Mouse (Mus musculus): ENCODE results near the gene Tns1. TPM values are rescaled to one million over a fixed set of nuclear protein-coding genes. Genes with fewer than 3 reads are reported as not detected.

Tns1 gene
- total RNA-seq, 2 experiments from 2014 or later, result 25.3 to 62.1 TPM

DNA sequence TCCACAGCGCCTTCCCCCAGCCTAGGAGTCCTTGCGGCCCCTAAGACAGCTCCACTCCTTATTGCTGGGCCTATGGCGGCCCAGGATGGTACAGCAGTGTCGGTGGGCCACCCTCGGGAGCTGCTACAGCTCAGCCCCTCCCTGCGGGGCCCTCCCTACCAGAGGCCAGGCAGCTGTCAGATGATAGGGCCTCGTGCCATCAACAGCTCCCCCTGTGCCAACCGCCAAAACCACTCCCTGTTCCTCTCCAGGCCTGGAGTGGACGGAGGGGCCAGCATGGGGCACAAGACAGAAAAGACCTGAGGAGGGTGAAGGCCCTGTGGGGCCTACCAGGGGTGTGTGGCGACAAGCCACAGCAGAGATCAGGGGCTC lies 122.8 kb downstream of the Tns1 start:
- ATAC-seq (replicated peaks; ENCODE audit: low FRiP score, low TSS enrichment, poor library complexity, severe bottlenecking), result peak; percentile 88

DNA sequence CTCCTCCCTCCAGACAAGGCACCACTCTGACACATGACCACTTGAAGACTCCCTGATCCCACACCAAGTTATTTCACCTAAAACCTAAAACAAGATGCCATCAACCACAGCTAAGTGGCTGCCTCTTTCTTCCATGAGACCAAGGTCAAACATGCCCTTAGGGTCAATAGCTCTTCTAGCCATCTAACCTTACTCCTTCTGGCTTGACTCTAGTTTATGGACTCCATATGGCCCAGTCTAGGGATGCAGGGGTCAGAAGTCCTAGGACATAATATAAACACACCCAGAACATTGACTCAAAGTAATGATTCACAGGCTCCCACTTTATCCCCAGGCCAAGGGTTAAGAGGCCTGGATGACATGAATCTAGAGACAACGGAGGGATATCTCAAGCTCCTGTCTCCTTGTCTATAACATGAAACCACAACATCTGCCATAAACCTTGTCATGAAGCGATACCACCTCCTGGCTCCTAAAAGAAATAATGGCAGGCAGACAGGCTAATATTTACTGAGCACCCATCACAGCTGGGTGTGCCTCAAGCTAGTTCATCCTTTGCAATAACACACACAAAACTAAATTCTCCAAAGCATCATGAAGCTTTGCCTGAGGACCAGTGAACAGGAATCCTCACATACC lies 123.3 kb downstream of the Tns1 start:
- ATAC-seq (replicated peaks; ENCODE audit: low FRiP score, low TSS enrichment, poor library complexity, severe bottlenecking), result peak; percentile 46

DNA sequence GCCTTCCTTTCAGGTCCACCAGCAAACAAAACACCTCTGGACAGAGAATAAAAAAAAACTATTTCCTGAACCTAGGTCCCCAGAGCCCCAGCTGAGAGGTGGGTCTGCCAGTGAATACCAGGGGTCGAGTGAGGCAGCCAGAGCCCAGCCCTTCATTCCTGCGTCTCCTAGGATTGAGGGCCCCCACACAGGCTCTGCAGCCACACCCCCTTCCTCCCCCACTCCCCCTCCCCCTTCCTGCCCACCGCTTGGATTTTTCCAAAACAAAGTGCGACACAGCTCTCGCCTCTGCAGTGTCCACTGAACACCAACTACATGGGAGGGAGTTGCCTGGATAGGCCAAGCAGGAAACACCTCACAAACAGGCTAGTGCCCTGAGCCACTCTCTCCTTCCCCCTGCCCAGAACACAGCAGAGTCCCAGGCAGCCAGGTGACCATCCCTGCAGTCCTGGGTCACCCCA lies 124.0 kb downstream of the Tns1 start:
- no peak for ATAC-seq (replicated peaks; ENCODE audit: low FRiP score, low TSS enrichment, poor library complexity, severe bottlenecking)

DNA sequence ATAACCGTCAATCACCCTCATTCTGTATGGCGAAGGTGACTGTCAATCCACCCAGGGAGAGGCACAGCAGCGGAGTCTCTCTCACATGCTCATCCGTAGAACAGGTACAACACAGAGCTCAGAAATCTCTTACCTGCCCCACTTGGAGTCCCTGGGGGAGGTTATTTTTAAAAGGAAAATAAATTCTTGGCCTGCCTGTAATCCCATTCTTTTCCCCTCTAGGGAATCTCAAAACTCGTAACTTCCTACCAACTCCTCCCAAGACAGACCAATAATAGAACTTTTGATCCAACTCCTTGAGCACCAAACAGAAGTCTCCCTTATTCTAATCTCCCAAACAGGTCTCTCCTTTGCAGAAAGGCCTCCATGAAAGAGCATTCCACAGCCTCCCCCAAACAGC lies 124.7 kb downstream of the Tns1 start:
- ATAC-seq (replicated peaks; ENCODE audit: low FRiP score, low TSS enrichment, poor library complexity, severe bottlenecking), result no peak

DNA sequence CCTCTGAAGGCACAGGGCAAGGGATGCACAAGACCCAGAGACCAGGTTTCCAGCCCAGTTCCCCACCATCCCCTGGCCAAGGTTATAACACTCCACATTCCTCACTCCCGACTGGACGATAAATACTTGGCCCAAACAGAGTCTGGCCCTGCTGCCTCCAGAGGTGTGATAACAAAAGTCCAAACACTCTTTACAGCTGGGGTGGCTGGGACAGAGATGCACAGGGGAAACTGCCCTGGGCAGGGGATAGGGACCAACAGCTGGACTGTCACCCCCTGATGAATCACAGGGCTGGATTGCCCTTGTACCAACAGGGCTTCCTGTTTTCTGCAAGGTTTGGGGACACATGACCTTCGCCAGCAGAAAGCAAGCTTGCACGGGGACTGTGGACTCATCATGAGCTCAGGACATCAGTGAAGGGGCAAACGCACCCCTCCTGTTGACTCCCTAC lies 125.3 kb downstream of the Tns1 start:
- ATAC-seq (replicated peaks; ENCODE audit: low FRiP score, low TSS enrichment, poor library complexity, severe bottlenecking), result no peak

DNA sequence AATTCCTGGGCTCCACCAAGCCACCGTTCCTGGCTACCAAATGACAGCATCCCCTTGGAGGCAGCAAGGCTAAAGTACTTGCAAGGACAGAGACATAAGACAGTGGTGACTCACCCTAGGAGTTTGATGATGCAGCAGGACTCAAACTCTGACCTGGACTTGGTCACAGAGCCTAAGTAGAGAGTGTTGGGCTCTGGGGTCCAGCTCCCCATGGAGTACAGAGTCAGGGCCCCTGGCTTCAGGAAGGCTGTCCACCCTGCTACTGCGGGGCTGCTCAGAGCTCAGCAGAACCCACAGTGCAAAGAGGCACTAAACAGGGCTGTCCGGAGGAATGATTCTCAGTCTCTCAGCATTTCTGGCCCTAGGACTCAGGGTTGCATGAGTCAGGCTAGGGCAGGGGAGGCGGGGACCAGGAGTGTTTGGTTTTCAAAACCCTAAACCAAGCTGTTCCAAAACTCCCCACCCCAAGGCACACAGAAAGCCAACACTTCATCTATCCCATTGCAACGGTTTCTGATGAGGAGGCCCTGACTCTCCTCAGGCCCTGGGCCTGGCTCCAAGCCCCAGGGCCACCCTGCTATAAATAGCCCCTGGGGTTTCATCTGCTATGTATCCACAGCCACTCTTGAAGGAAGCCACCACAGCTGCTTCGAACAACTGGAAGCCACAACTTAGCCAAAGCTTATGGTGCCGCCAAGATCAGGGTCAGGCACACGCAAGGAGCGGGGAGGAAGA lies 126.0 kb downstream of the Tns1 start:
- ATAC-seq (replicated peaks; ENCODE audit: low FRiP score, low TSS enrichment, poor library complexity, severe bottlenecking), result no peak

DNA sequence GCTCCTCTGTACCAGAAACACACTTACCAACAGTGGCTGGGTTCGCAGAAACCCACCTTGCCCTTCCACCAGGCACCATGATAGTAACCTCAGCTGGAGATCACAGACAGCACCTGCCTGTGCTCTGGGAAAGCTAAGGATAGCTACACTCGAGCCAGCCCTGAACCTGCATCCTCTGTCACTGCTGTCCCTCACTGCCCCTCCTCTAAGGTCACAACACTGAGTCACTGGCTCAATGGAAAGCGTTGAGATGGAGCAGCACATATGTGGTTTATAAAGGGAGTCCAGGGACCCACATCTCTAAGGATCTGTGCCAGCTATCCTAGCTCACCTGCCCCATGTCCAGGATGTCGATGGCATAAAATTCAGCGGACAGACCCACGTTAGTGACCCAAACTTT lies 126.9 kb downstream of the Tns1 start:
- no peak for ATAC-seq (replicated peaks; ENCODE audit: low FRiP score, low TSS enrichment, poor library complexity, severe bottlenecking)

DNA sequence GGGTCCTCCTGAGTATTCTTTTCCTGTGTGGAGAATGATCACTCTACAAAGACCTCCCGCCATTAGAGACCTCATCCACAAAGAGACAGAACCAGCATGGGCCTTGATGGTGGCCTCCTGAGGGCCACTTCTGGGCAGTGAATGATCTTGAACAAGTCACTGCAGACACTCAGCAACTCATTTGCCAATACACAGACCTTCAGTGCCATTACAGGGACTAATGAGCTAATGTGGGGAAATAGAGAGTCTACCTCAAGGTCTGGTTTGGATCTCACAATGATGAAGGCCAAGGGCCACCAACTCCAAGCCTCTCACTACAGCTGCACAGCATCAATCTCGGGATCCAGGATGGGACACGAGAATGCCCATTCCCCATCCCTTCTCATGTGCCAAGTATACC lies 127.6 kb downstream of the Tns1 start:
- no peak for ATAC-seq (replicated peaks; ENCODE audit: low FRiP score, low TSS enrichment, poor library complexity, severe bottlenecking)

DNA sequence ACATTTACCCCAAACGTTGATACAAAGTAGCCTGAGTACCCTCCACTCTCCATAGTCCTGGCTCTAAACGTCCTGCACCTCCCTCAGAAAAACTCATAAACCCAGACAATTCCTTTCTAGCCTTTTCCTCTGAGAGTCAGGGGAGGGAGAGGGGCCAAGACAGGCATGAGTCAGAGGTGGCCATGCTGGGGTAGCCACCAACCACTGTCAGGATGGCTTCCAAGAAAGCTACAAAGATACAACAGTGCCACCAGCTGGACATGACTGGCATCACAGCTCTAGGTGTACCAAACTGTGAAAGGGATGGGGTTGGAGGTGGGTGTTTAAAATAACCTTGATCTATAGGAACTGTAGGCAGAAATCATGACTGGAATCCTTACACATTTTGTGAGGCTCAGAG lies 128.0 kb downstream of the Tns1 start:
- peak; percentile 66 for ATAC-seq (replicated peaks; ENCODE audit: low FRiP score, low TSS enrichment, poor library complexity, severe bottlenecking)

DNA sequence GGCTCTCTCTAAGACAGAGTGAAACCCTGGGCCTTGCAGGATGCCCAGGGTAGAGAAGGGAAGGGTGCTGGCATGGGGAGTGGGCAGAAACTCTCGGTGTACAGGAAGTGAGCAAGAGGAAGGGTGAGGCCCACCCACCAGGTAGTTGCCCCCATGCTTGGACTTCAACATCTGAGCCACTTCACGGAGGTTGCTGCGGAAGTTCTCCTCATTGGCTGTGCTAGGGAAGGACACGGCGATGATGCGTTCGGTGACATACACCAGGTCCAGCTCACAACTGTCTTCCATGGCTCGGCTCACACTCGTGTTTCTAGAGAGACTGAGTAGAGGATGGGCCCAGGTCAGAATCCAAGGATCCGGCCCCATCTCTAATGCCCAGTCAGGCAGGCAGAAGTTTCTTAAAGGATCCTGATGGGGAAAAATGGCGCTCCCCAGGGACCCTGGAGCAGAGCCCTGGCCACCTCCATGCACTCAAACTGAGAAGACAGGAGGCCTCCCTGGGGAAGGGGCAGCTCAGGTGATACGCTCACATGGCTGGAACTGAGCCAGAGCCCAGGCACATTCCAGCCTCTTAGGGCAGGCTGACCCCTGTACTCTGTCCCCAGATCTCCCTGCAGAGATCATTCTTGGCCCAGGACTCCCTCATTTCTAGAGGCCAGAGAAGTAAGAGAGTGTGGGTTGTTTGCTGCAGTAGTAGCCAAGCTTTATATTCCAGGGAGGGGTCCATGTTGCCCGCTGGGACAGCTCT lies 129.0 kb downstream of the Tns1 start:
- ATAC-seq (replicated peaks; ENCODE audit: low FRiP score, low TSS enrichment, poor library complexity, severe bottlenecking), result no peak

DNA sequence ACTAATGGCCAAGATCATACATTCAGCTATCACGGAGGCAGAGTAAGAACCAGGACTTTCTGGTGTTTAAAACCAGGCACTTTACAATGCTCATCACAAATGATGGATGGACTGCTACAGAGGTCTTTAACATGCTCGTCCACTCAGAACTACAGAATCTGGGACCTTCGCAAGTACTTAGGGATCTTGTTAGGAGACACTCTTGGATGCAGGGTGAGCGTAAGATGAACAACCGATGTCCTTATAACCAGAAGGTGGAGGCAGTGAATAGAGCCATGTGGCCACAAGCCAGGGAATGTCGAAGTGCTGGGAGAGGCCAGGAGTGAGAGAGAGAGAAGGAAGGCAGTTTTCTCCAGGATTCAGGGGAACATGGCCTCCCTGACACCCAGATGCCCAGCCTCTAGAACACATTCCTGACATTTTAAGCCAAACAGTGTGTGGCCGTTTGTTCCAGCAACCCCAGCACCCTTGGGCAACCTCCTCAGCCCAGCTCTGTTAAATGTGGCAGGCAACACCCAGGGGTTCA lies 130.3 kb downstream of the Tns1 start:
- no peak for ATAC-seq (replicated peaks; ENCODE audit: low FRiP score, low TSS enrichment, poor library complexity, severe bottlenecking)

DNA sequence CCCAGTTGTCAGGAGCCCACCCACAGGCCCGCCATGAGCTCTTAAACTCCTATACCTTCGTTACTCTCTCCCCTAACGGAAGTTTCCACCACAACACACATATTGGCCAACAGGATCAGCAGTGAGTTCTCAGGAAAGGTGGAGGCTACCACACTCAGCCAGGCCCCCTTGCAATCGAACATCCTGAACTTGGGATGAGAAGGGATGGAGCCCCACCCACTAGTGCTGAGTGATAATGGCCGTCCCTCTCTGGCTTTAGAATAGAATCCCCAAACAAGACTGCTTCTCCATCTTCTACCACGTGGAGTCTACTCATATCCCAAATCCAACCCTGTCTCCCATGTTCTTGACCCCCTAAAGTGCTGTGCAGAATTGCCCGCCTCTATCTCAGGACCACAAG lies 131.0 kb downstream of the Tns1 start:
- ATAC-seq (replicated peaks; ENCODE audit: low FRiP score, low TSS enrichment, poor library complexity, severe bottlenecking), result no peak

DNA sequence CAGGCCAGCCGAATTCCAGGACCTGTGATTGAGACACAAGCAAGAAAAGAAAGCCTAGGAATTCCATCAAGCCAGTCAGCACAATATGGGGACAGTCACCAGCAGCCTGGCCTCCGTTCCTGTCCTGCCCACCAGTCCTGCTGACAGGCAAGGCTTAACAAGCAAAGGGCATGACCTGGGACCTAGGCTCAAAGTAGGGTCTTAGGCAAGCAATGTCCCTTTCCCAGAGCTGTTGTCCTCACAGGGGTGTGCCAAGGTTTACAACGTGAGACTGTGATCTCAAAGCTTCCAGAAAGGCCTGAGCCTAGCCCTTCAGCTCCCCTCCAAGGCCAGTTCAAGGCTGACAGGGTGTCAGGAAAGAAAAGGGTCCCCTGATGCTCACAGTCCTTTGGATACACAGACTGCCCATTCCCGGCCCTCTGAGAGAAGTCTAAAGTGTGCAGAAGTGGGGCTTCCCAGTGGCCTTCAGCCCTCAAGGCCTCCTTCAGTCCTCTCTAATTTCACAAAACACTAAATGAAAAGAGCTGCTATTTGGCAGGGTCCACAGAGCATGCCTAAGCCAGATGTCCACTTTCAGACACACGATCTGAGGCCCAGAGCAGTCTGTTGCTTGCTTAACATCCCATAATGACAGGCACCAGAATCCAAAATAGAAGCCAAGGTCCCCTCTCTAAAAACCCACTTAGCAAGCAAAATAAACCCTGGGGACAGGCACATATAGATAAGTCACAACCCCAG lies 131.9 kb downstream of the Tns1 start:
- no peak for ATAC-seq (replicated peaks; ENCODE audit: low FRiP score, low TSS enrichment, poor library complexity, severe bottlenecking)

DNA sequence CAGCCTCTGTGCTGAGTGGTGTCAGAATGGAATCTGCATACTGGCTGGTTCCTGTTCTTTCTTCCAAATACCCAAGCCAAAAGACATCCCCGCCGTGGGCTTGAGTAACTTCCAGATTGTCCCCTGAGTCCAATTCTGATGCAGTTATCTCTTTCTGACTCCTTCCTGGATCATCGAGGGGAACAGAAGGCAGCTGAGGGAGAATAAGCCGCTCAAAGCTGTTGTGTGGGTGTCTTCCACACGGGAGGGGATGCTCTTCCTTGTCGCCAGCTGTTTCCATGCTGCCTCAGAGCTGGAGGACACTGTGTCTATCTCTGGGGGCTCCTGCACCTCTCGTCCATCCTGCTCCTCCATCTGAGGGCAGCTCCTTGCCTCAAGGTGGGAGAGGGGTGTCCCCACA lies 133.0 kb downstream of the Tns1 start:
- ATAC-seq (replicated peaks; ENCODE audit: low FRiP score, low TSS enrichment, poor library complexity, severe bottlenecking), result no peak

DNA sequence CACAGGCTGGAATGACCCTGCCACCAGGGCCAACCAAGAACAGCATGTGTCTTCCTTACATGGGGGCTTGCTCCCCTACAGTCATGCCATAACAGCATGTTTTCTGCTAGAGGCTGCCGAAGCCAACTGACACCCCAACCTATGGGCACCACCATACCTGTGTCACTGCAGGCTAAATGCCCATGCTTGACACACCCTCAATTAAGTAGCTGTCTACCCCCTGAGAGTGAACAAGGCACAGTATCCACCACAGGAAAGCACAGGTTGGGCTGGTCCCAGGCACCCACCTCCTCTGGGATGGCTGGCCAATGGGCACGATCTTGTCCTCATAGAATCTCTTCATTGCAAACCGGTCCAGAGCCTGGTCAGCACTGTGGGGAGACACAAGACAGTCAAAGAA lies 134.2 kb downstream of the Tns1 start:
- ATAC-seq (replicated peaks; ENCODE audit: low FRiP score, low TSS enrichment, poor library complexity, severe bottlenecking), result no peak

DNA sequence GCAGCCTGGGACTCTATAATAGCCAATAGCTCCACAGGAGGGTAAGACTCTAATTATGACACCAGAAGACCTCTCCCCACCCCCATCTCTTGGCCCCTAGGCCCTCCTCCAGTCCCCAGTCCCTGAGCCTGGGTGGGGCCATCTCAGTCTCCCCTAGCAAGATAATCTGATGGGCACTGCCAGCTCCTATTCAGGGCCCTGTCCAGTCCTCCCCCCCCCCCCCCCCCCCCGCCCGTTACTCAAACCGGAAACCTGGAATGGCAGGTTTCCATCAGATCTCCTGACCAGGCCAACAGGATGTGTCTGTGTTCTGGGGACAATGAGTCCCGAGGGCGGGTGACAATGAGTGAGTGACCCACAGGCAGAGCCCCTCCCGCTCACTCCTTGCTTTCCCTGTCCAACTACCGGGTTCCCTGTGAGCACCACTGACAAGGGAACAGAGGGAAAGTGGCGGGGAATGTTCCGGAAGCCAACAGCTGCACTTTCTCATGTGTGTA lies 136.5 kb downstream of the Tns1 start:
- ATAC-seq (replicated peaks; ENCODE audit: low FRiP score, low TSS enrichment, poor library complexity, severe bottlenecking), result 0 out of 2 replicates have a peak, but pooled peaks have one; percentile 18

DNA sequence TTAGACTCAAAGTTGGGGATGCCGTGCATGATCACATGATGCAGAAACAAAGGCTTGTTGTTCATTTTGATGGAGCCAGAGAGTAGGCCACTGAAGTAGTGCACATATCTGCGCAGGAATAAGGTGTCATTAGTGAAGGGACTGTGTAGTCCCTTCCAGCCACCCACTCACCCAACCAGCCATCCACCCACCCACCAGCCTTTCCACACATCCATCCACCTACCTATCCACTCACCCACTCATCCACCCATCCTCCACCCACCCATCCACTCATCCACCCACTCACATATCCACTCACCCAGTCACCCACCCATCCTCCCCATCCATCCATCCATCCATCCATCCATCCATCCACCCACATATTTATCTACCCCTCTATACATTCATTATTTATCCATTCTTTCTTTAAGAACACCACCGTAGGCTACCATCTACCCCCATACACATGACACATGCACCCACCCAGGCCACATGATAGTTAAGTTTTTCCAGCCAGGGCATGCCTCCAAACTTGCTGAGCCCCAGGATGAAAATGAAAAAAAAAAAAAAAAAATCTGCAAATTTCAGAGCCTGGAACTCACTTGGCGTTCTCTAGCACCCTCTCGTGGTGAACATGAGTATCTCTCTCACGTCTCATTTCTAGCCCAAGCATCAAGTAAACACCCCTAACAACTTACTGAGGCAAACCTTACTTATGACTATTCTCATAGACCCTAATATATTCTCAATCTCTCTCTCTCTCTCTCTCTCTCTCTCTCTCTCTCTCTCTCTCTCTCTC lies 137.8 kb downstream of the Tns1 start:
- 0 out of 2 replicates have a peak, but pooled peaks have one; percentile 45 for ATAC-seq (replicated peaks; ENCODE audit: low FRiP score, low TSS enrichment, poor library complexity, severe bottlenecking)

DNA sequence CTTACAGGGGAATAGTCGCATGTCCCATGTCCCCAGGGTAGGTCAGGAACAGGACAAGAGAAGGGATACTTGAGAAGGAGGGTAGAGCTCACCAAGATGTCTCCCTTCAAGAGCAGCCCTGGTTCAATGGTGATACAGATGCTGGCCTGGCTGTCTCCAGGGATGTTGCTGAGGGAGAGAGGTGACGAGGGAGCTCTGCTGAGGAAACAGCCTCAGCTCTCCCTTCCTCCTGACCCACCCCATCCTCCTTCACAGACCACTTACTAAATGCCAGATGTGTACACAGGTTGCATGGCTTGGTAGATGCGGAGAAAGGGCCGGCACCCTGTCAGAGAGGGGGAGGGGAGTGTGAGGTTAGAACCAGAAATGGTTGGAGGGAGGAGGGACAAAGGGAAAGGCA lies 138.6 kb downstream of the Tns1 start:
- no peak for ATAC-seq (replicated peaks; ENCODE audit: low FRiP score, low TSS enrichment, poor library complexity, severe bottlenecking)

DNA sequence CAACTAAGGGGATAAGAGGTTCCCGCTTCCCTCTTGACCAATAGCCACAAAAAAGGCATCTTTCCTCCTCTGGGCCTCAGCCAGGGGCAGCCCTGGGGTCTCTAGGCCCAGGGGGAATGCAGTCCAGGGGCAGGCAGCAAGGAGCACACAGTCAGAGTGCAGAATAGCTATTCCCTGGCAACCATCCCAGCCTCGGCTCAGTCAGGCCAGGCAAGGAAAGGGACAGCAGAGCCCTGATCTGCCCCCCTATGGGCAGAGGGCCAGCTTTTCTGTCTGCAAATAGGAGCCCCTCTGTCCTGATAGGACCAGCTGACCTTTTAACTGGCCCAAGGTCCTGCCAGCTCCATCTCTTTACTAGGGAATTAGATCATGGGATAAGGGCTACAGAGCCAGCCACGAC lies 145.0 kb downstream of the Tns1 start:
- no peak for ATAC-seq (replicated peaks; ENCODE audit: low FRiP score, low TSS enrichment, poor library complexity, severe bottlenecking)
